Mouse (Mus musculus) heart, postnatal 0 days (tissue): Measurements from ENCODE around the gene AI854703. TPM values are rescaled to one million over a fixed set of nuclear protein-coding genes. Genes with fewer than 3 reads are reported as not detected.
A peak's percentile ranks its signal among the peaks of the same experiment; 100 is the strongest.

Experiments
- ATAC-seq: fragments of 200-750 bp; cut with Nextera tagmentation; 2 replicates; pipeline ENCODE4 v1.8.0; 2017; ENCODE audit warnings: low read depth, moderate number of reproducible peaks, moderate library complexity; ENCODE audit not compliant: insufficient read depth
- DNase-seq: peaks from one replicate; pipeline ENCODE4 v3.0.0-alpha.2; 2016; ENCODE audit warnings: low spot score
- H3K27ac ChIP-seq: fragments of 300-500 bp; sonication (generic); 2 replicates; pipeline ENCODE4 v1.5.1; 2014; ENCODE audit warnings: low read depth, mild to moderate bottlenecking
- H3K27me3 ChIP-seq: fragments of 300-500 bp; sonication (generic); 2 replicates; pipeline ENCODE4 v1.6.1; 2014; ENCODE audit warnings: low read length, mixed read lengths; ENCODE audit not compliant: control insufficient read depth, insufficient read depth
- H3K36me3 ChIP-seq: fragments of 300-500 bp; sonication (generic); replicated peaks from 2 replicates; pipeline ENCODE4 v1.6.1; 2014; ENCODE audit warnings: low read length, mixed read lengths; ENCODE audit not compliant: control insufficient read depth, insufficient read depth
- H3K4me1 ChIP-seq: fragments of 300-500 bp; sonication (generic); 2 replicates; pipeline ENCODE4 v1.6.1; 2014; ENCODE audit warnings: antibody characterized with exemption; ENCODE audit not compliant: control insufficient read depth, insufficient read depth
- H3K4me2 ChIP-seq: fragments of 300-500 bp; sonication (generic); 2 replicates; pipeline ENCODE4 v1.6.1; 2014; ENCODE audit warnings: low read depth, mild to moderate bottlenecking, low read length, moderate library complexity
- H3K4me3 ChIP-seq: fragments of 300-500 bp; sonication (generic); 2 replicates; pipeline ENCODE4 v1.5.1; 2014; ENCODE audit warnings: low read depth, low read length
- H3K9ac ChIP-seq: fragments of 300-500 bp; sonication (generic); replicated peaks from 2 replicates; pipeline ENCODE4 v1.6.1; 2014; ENCODE audit warnings: low read depth, low read length, mixed read lengths
- H3K9me3 ChIP-seq: fragments of 300-500 bp; sonication (generic); replicated peaks from 2 replicates; pipeline ENCODE4 v1.6.1; 2016; ENCODE audit warnings: low read length; ENCODE audit not compliant: control insufficient read depth
- CTCF ChIP-seq: IDR thresholded peaks from 2 replicates; pipeline ENCODE4 v1.5.1; 2016; ENCODE audit warnings: antibody characterized with exemption, control low read depth, low read depth
- EP300 ChIP-seq: IDR thresholded peaks from 2 replicates; pipeline ENCODE4 v1.6.1; 2016; ENCODE audit warnings: antibody characterized with exemption, low read depth
- WGBS: fragments of 180-500 bp; shearing (Covaris S2); extraction: QIAGEN DNeasy Blood & Tissue Kit; methylation state at CpG from one replicate; pipeline ENCODE4 v1.1.7; 2014; 5-methylcytosine and 5-hydroxymethylcytosine counted together
- polyA plus RNA-seq: library from polyadenylated mRNA; unstranded; fragments of >200 nt; fragmentation: Nextera tagmentation; extraction: Ambion mirVana; gene quantifications from 2 replicates; pipeline ENCODE4 v1.2.1, GENCODE M21; 2015
- total RNA-seq: library from RNA; depleted of rRNA; stranded (reverse); fragments of >200 nt; gene quantifications from 2 replicates; pipeline ENCODE4 v1.2.3, GENCODE M21; 2014; ENCODE audit warnings: low replicate concordance

The AI854703 gene
- total and polyA plus RNA-seq, 2 experiments from 2014 or later = 0.38 to 0.87 TPM

DNA sequence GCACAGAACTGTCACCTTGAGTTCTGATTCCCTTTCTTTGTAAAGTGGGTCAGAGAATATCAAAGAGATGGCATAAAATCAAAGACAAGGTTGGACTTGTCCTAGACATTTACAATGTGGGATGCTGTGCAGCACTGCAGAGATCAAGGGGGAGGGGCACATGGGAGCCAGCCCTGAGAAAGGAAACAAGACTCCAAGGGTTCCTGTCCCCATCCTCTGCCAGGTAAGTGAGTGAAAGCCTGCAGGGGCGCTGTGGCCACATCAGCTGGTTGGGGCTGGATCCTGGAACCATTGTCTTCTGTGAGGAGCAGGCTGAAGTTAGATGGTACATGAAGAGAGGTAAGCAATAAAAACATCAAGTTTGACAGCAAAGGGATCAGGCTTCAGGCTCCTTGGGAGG lies 3.1 kb upstream of the AI854703 start:
- Histone ChIP-seq H3K4me2 (no peak overlapping the region), H3K27me3 (peaks cover 4% of the 10 kb centered on the region; the same call in 1 of the 2 replicates), H3K4me1 (0 out of 2 replicates have a peak, but pooled peaks cover 9% of the 10 kb centered on the region), H3K36me3 (peaks cover 24% of the 10 kb centered on the region), H3K9me3 (no peaks in the 10 kb centered on the region), H3K4me3 (no peak overlapping the region), H3K9ac (no peak overlapping the region), H3K27ac (no peak overlapping the region)
- DNase-seq = no peak
- TF ChIP-seq EP300 (no peak), CTCF (no peak)
- 37% methylated on average over 1 of the region's 1 CpGs for WGBS
- no peak for ATAC-seq

DNA sequence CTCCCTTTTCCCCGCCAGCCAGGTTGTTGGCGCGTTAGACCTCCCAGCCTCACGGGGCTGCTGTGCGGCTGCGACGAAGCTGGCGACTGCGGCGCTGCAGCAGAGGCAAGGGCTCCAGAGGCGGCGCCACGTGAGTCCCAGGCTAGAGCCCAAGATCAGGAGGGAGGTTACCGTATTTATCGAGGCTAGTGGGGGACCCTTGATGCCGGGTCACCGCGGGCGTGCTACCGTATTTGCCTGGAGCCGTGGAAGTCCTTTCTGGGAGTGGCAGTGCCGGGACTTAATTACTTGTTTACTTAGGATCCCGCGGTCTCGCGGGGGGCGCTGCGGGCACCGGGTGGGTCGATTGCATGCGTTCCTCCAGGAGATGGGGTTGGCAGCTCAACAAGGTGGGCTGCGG lies 420 bp downstream of the AI854703 start:
- peak overlapping the region; percentile 48 for H3K4me3 ChIP-seq
- H3K36me3 ChIP-seq = no peaks in the 10 kb centered on the region
- DNase-seq = peak; percentile 31
- H3K9ac ChIP-seq = peak overlapping the region; percentile 34; the same call in 1 of the 2 replicates
- peaks cover 15% of the 10 kb centered on the region for H3K27me3 ChIP-seq
- H3K4me2 ChIP-seq = peak overlapping the region; percentile 76
- ATAC-seq = peak; percentile 45; the same call in 1 of the 2 replicates
- TF ChIP-seq CTCF (no peak), EP300 (no peak)
- H3K4me1 ChIP-seq = peaks cover 20% of the 10 kb centered on the region
- no peaks in the 10 kb centered on the region for H3K9me3 ChIP-seq
- WGBS = 1% methylated on average over 32 of the region's 32 CpGs
- H3K27ac ChIP-seq = no peak overlapping the region

DNA sequence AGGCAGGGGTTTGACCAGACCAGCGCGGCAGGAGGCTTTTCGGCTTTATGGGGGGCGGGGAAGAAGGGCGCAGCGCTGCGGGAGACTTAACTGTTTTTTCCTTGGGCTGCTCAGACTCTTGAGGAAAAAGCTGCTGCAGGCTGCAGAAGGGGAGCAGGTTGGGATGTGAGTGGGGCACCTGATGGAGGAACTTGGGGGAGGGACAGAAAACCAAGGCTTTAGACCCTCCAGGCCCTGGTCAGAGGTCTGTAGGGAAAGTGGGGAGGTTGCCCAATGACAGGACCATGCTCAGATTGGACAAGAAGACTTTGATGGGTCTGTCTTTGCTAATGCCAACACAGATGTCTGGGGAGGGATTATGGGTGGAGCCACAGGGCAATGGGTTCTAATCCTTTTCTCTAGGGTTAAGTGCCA lies 954 bp downstream of the AI854703 start:
- H3K4me1 ChIP-seq = peaks cover 20% of the 10 kb centered on the region
- 13% methylated on average over 7 of the region's 7 CpGs for WGBS
- no peak overlapping the region for H3K27ac ChIP-seq
- no peak for TF ChIP-seq EP300
- no peak for TF ChIP-seq CTCF
- H3K4me3 ChIP-seq = peak overlapping the region; percentile 48
- no peaks in the 10 kb centered on the region for H3K36me3 ChIP-seq
- peak overlapping the region; percentile 76 for H3K4me2 ChIP-seq
- no peak for DNase-seq
- H3K9ac ChIP-seq = peak overlapping the region; percentile 34; the same call in 1 of the 2 replicates
- peaks cover 15% of the 10 kb centered on the region for H3K27me3 ChIP-seq
- ATAC-seq = no peak
- no peaks in the 10 kb centered on the region for H3K9me3 ChIP-seq

DNA sequence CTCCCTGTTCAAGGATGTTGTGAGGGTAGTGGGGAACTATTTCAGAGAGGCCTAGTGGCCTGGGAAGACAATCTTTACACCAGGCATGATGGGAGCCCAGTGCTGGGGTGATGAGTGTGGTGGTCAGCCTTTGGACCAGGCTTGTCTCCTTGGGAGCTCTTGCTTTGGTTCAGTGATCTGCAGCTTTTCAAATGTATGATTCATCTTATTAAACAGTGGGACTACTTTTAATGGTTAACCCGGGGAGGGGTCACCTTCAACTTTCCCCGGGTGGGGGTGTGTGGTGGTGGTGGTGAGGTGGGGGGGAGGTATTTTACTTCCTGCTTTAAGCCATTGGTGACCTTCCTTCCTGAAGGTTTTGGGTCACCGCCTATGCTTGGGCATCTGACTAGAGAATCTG lies 1.8 kb downstream of the AI854703 start:
- H3K27ac ChIP-seq = no peak overlapping the region
- no peaks in the 10 kb centered on the region for H3K9me3 ChIP-seq
- TF ChIP-seq EP300 (no peak), CTCF (no peak)
- H3K4me2 ChIP-seq = no peak overlapping the region
- no peak overlapping the region for H3K4me3 ChIP-seq
- H3K4me1 ChIP-seq = peaks cover 20% of the 10 kb centered on the region
- no peak for ATAC-seq
- no peak overlapping the region for H3K9ac ChIP-seq
- WGBS = 75% methylated on average over 3 of the region's 3 CpGs
- no peak for DNase-seq
- H3K27me3 ChIP-seq = peaks cover 15% of the 10 kb centered on the region
- no peaks in the 10 kb centered on the region for H3K36me3 ChIP-seq

DNA sequence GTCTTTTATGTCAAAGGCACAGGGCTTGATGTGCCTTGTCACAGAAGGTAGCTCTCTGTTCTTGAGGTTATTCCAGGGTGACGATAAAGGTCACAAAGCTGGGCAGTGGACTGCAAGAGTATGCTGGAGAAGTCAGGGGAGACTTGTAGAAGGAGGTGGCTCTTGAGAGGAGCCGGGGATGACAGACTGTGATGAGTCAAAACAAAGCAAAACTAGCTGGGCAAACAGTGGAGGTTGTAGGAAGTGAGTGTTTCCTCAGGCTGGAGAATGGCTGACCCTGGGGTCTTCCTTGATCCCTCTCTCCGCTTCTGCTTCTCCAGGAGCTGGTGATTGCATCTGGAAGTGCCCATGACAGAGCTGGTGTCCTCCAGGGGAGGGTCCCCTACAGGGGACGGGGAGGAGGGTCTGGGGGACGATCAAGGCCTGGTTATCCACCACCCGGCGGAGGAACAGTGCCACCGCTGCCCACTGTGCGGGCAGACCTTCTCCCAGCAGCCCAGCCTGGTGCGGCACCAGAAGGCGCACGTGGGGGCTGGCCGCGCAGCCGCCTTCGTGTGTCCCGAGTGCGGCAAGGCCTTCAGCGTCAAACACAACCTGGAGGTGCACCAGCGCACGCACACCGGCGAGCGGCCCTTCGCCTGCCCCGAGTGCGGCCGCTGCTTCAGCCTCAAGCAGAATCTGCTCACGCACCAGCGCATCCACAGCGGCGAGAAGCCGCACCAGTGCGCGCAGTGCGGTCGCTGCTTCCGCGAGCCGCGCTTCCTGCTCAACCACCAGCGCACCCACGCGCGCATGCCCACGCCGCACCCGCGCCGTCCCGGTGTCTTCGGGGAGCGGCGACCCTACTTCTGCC lies 2.5 kb downstream of the AI854703 start:
- Histone ChIP-seq H3K4me2 (peak overlapping the region; percentile 76), H3K4me3 (peak overlapping the region; percentile 47), H3K4me1 (peaks cover 20% of the 10 kb centered on the region), H3K27me3 (peaks cover 15% of the 10 kb centered on the region), H3K9me3 (no peaks in the 10 kb centered on the region), H3K9ac (0 out of 2 replicates have a peak overlapping the region, but pooled peaks have one; percentile 19), H3K36me3 (no peaks in the 10 kb centered on the region), H3K27ac (no peak overlapping the region)
- no peak for DNase-seq
- 16% methylated on average over 52 of the region's 54 CpGs for WGBS
- no peak for TF ChIP-seq CTCF
- no peak for TF ChIP-seq EP300
- peak; percentile 15; the same call in 1 of the 2 replicates for ATAC-seq
